Mouse (Mus musculus): Measurements from ENCODE around the gene Dusp3.

DNA sequence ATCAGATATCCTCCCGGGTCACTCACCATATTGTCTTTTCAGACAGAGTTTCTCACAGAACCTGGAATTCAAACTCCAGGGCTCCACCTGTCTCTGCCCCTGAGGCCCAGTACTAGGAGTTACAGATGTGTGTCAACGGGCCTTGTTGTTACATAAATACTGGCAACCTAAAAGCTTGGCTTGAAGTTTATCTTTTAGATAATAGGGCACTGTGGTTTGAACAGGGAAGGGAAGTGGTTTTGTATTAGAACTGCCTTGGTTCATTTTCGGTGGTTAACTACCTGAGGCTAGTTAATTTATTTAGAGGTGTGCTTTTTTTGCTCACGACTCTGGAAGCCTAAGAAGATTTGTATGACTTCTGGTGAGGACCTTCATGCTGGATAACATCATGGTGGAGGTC lies 33.4 kb downstream of the Dusp3 start:
- TF ChIP-seq CTCF (IDR thresholded peaks at IDR 0.05; ENCODE audit: low read depth, low read length) (no peak), POLR2A (IDR thresholded peaks at IDR 0.05; ENCODE audit: insufficient read depth, low read length) (no peak), EP300 (IDR thresholded peaks at IDR 0.05; ENCODE audit: insufficient read depth, low read depth, low read length) (no peak)
